Comparison of ENCODE assay signal across 15 mouse cellular contexts in the genomic region with DNA sequence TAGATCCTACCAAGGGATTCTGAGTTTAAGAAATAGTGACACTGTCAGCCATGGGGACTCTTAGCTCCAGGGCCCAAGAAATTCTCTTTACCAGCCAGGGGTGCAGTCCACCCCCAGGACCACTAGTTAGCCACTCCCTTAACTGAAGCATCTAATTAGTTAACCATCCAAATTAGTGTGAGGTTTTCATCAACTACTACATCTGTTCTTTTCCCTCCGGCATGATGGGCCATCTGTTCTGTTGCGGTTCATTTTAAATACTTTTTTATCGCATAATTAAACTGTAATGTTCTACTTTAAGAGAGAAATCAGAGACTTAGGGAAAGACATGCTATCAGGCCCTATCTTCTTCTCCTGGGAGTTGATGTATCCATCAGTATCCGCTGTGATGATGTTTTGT. TPM values are rescaled to one million over a fixed set of nuclear protein-coding genes. Genes with fewer than 3 reads are reported as not detected.
DNase-seq lines count a peak whose midpoint lies in the region; ATAC-seq and TF ChIP-seq lines count a peak whose summit lies in the region.
"Had no signal": no experiment of that assay in that cellular context is flagged by ENCODE, and none has a peak within 500 bp of the region (broad histone marks: within the 10 kb centered on the region; RNA-seq: fewer than 3 reads in every experiment).

No protein-coding gene starts in this region.

- H3K9me3 ChIP-seq in intestine, postnatal 0 days (ENCODE audit: control insufficient read depth): no peaks in the 10 kb centered on the region
- H3K9me3 ChIP-seq: embryonic facial prominence, embryonic 10.5 days; G1E; limb, embryonic 15.5 days; stomach, embryonic 15.5 days had no signal

- no peak for TF ChIP-seq CTCF in intestine, postnatal 0 days (IDR thresholded peaks at IDR 0.05; ENCODE audit: low read depth)

- H3K4me3 ChIP-seq in intestine, postnatal 0 days (ENCODE audit: low read depth, low read length): no peak overlapping the region
- H3K4me3 ChIP-seq: embryonic facial prominence, embryonic 10.5 days; limb, embryonic 15.5 days; stomach, embryonic 15.5 days had no signal

- H3K4me1 ChIP-seq in intestine, postnatal 0 days (replicated peaks; ENCODE audit: control insufficient read depth, insufficient read depth, low read length): no peaks in the 10 kb centered on the region
- H3K4me1 ChIP-seq: embryonic facial prominence, embryonic 10.5 days; stomach, embryonic 15.5 days had no signal

- no peak overlapping the region for H3K9ac ChIP-seq in intestine, postnatal 0 days (ENCODE audit: low read depth, low read length)
- H3K9ac ChIP-seq: limb, embryonic 15.5 days; stomach, embryonic 15.5 days had no signal

- 91% methylated on average over 4 of the region's 4 CpGs for WGBS in intestine, postnatal 0 days

- peak; percentile 51 for DNase-seq in layer of hippocampus, adult 11-12 months (ENCODE audit: low spot score)
- DNase-seq in layer of hippocampus, postnatal 10 days (ENCODE audit: low spot score in 2 of 2): no peak
- DNase-seq in right cerebral cortex, adult 2 months (ENCODE audit: low spot score in 2 of 2): peak; percentile 26 to 45
- DNase-seq in right cerebral cortex, postnatal 36 days (ENCODE audit: low spot score in 2 of 2): no peak
- DNase-seq in layer of hippocampus, adult 8-10 months (ENCODE audit: low spot score in 2 of 2): peak; percentile 49 to 70
- DNase-seq: cerebellum, postnatal 36 days; gastrocnemius, postnatal 25 days; kidney, adult 18-20 months; kidney, postnatal 14 days had no signal

- no peak overlapping the region for H3K27ac ChIP-seq in intestine, postnatal 0 days (ENCODE audit: low read depth, low read length)
- H3K27ac ChIP-seq: embryonic facial prominence, embryonic 10.5 days; limb, embryonic 15.5 days; stomach, embryonic 15.5 days had no signal

- no peaks in the 10 kb centered on the region for H3K36me3 ChIP-seq in intestine, postnatal 0 days (ENCODE audit: control insufficient read depth, insufficient read depth)
- H3K36me3 ChIP-seq: embryonic facial prominence, embryonic 10.5 days; G1E; limb, embryonic 15.5 days; stomach, embryonic 15.5 days had no signal

- H3K4me2 ChIP-seq in intestine, postnatal 0 days (replicated peaks; ENCODE audit: low read depth): no peak overlapping the region
- H3K4me2 ChIP-seq: limb, embryonic 15.5 days; stomach, embryonic 15.5 days had no signal

- H3K27me3 ChIP-seq in intestine, postnatal 0 days (replicated peaks; ENCODE audit: control insufficient read depth, insufficient read depth, low read length): no peaks in the 10 kb centered on the region
- H3K27me3 ChIP-seq: limb, embryonic 15.5 days; stomach, embryonic 15.5 days had no signal

- no peak for ATAC-seq in megakaryocyte progenitor cell, adult 5-6 weeks (replicated peaks; ENCODE audit: poor library complexity)
- no peak for ATAC-seq in intestine, postnatal 0 days

RNA-seq across cellular contexts. Expression of gene Rin3, which starts 32.5 kb away (rescaled TPM):
- total RNA-seq in layer of hippocampus, postnatal 10 days (2021): 1 to 10 TPM; 3.5 to 3.8 TPM
- total RNA-seq in layer of hippocampus, adult 8-10 months (2022): 1 to 10 TPM; 3.3 to 7.1 (median 4.8) TPM
- total RNA-seq in megakaryocyte progenitor cell, adult 5-6 weeks (2015): 119 and 135 TPM in 2 replicates
- total RNA-seq in megakaryocyte progenitor cell, adult 5-6 weeks (2017): 68.0 and 70.5 TPM in 2 replicates
- 8.8 and 10.5 TPM in 2 replicates for polyA plus RNA-seq in intestine, postnatal 0 days (2015; fragmentation: Nextera tagmentation; extraction: Ambion mirVana)

Comparison
In these comparisons a context has a peak if more than half of its experiments do, and no peak if none do; other contexts are left out.
1. DNase-seq: peak in layer of hippocampus, adult 11-12 months (single experiment), right cerebral cortex, adult 2 months (2 of 2) and layer of hippocampus, adult 8-10 months (2 of 2); none in layer of hippocampus, postnatal 10 days (0 of 2) and right cerebral cortex, postnatal 36 days (0 of 2).
2. RNA of gene Rin3, which starts 32.5 kb away (total RNA-seq): 68.0 to 135 TPM in megakaryocyte progenitor cell, adult 5-6 weeks; 3.3 to 7.1 TPM in layer of hippocampus, adult 8-10 months and 3.5 to 3.8 TPM in layer of hippocampus, postnatal 10 days; every median in the first group is over 4 times any median in the second.